Mouse (Mus musculus): ENCODE measurements around the gene Scarb2. TPM values are rescaled to one million over a fixed set of nuclear protein-coding genes. Genes with fewer than 3 reads are reported as not detected.

The Scarb2 gene
- polyA plus RNA-seq, 1 experiment: 59.1 TPM

DNA sequence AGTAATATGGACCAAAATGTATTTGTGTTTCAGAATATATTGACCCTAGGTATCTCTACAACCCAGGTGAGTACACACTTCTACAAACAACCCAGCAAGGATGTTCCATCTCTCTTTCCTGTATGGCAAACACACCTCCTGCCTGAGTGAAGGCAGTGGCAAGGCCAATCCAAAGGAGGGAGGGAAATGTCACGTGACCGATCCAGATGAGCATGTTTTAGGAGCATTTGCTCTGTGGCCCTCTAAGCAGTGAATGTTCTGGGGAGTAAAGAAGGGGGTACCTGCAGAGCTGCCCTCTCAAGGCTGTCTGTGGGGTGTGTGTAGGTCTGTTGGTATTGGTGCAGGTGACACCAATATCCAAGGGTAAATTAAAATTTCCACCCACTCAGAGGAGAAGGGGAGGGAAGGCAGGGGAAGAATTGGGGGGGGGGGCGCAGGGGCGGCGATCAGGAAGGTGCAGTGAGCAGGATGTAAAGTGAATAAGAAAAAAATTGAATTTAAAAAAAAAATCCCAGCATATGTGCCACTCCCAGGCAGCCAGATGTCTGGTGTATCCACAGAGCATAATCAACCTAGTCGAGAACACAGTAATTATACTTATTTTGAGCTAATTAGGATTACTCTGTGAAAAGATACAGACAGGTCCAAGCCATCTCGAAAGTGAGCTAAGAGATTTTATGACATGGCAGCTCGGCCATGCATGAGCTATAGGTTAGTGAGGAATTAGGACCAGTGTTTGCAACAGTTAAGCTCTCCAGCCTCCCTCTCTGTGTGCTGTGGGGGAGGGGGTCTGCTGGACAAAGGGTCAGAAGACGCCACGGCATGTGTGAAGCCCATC, 102.9 kb downstream of the Scarb2 start:
- TF ChIP-seq CTCF (IDR thresholded peaks at IDR 0.05; ENCODE audit: insufficient read depth, low read length): no peak
- TF ChIP-seq POLR2A (IDR thresholded peaks at IDR 0.05; ENCODE audit: borderline replicate concordance, extremely low read depth, low read depth, low read length): no peak
- DNase-seq: no peak
- 72% methylated on average over 10 of the region's 10 CpGs for WGBS
- H3K4me1 ChIP-seq (ENCODE audit: control insufficient read depth, insufficient read depth, low read length): no peaks in the 10 kb centered on the region
- H3K4me3 ChIP-seq (replicated peaks; ENCODE audit: extremely low read depth, low read depth, low read length): no peak overlapping the region

DNA sequence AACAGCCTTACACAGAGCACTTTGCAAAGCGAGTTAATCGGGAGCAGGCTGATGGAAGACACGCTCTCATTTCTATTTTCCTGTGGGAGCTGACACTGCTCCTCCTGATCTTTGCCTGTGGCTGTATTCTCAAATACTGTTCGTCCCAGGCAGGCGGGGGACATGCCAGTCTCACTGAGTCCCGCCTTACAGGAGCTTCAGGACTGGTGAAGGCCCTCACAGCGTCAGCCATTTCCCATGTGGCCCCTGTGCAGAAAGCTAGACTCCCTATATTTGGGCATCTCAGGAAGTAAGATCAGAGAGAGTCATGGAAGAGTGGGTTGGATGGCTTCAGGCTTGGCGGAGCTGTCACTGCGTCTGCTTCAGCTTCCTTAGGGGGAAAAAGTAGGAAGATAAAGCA, 103.8 kb downstream of the Scarb2 start:
- TF ChIP-seq POLR2A (IDR thresholded peaks at IDR 0.05; ENCODE audit: borderline replicate concordance, extremely low read depth, low read depth, low read length) (no peak), CTCF (IDR thresholded peaks at IDR 0.05; ENCODE audit: insufficient read depth, low read length) (no peak)
- DNase-seq: no peak
- no peak overlapping the region for H3K4me3 ChIP-seq (replicated peaks; ENCODE audit: extremely low read depth, low read depth, low read length)
- 63% methylated on average over 9 of the region's 9 CpGs for WGBS
- H3K4me1 ChIP-seq (ENCODE audit: control insufficient read depth, insufficient read depth, low read length): no peaks in the 10 kb centered on the region

DNA sequence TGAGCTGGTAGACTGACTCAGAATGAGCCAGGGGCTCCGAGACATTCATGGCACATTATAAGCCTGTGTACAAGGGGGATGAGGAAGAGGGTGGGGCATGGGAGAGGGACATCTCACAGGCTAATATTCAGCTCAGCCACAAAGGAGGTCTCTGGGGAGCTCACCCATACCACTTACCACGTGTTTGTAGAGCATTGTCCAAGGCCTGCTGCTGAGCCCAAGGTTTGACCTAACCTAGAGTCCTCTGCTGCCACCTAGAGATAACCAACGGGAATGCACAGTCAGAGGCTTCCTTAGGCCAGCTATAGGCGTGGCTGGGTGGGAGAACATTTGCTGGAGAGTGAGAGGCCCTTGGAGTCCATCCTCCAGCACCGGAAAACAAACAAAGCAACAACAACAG, 108.5 kb downstream of the Scarb2 start:
- Histone ChIP-seq H3K4me3 (replicated peaks; ENCODE audit: extremely low read depth, low read depth, low read length) (no peak overlapping the region), H3K4me1 (ENCODE audit: control insufficient read depth, insufficient read depth, low read length) (no peaks in the 10 kb centered on the region)
- 22% methylated on average over 5 of the region's 5 CpGs for WGBS
- DNase-seq: peak; percentile 64
- TF ChIP-seq CTCF (IDR thresholded peaks at IDR 0.05; ENCODE audit: insufficient read depth, low read length): peak; percentile 87
- no peak for TF ChIP-seq POLR2A (IDR thresholded peaks at IDR 0.05; ENCODE audit: borderline replicate concordance, extremely low read depth, low read depth, low read length)

DNA sequence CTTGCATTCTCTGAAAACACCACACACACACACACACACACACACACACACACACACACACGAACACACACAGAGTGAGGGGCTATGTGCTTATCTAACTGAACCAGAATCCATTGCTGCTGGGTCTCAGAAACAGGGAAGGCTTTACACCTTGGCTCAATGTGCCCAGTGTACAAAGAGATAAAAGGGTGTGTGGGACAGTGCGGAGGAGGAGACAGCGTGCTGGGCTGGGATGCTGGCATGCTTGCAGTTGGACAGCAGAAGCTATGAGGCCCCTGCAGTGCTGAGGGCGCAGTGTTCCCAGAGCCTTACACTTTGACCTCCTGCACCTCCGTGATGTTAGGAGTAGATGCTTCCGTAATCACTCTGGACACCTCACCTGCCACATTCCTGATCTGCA, 110.2 kb downstream of the Scarb2 start:
- WGBS: 81% methylated on average over 6 of the region's 6 CpGs

DNA sequence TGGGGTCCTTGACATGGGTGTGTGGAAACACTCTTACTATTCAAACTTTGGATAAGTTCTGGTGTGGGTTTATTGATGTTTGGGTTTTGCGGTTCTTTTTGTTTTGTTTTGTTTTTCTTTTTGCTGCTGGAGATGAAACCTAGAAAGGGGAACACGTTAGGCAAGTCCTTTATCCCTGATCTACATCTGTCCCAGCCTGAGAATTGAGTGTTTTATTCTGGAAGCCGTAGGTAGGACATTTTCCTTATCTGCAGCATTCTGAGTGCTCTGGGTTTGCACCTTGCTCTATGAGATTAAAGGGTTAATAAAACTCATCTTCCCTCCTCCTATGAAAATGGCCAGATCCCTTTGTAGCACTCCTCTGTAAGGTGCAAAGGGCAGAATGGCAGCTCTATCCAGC, 110.9 kb downstream of the Scarb2 start:
- 79% methylated on average over 3 of the region's 3 CpGs for WGBS

More for the DNA sequence above, 110.2 kb downstream of the Scarb2 start:
- DNase-seq: no peak
- TF ChIP-seq CTCF (IDR thresholded peaks at IDR 0.05; ENCODE audit: insufficient read depth, low read length): no peak
- no peak for TF ChIP-seq POLR2A (IDR thresholded peaks at IDR 0.05; ENCODE audit: borderline replicate concordance, extremely low read depth, low read depth, low read length)
- Histone ChIP-seq H3K4me1 (ENCODE audit: control insufficient read depth, insufficient read depth, low read length) (no peaks in the 10 kb centered on the region), H3K4me3 (replicated peaks; ENCODE audit: extremely low read depth, low read depth, low read length) (no peak overlapping the region)

DNA sequence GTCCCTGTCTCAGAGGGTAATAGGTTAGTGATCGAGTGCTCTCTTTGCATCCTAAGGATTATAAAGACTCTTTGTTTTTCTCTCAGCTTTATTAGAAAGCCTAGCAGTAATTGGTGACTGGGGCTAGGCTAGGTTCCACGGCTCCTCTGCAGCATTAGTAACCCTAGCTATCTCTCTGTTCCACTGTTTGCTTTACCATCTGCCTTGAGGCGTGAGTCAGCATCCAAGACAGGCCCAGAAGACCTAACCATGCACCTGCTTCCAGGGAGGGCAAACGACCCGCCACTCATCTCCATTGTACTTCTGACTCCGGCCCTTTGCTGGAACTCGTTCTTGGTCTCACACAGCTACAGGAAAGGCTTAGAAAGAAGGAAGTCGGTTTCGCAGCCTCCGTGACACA, 112.8 kb downstream of the Scarb2 start:
- no peak for DNase-seq
- no peak overlapping the region for H3K4me3 ChIP-seq (replicated peaks; ENCODE audit: extremely low read depth, low read depth, low read length)
- no peaks in the 10 kb centered on the region for H3K4me1 ChIP-seq (ENCODE audit: control insufficient read depth, insufficient read depth, low read length)
- no peak for TF ChIP-seq POLR2A (IDR thresholded peaks at IDR 0.05; ENCODE audit: borderline replicate concordance, extremely low read depth, low read depth, low read length)
- TF ChIP-seq CTCF (IDR thresholded peaks at IDR 0.05; ENCODE audit: insufficient read depth, low read length): no peak
- 39% methylated on average over 10 of the region's 10 CpGs for WGBS

More for the DNA sequence above, 110.9 kb downstream of the Scarb2 start:
- Histone ChIP-seq H3K4me3 (replicated peaks; ENCODE audit: extremely low read depth, low read depth, low read length) (no peak overlapping the region), H3K4me1 (ENCODE audit: control insufficient read depth, insufficient read depth, low read length) (no peaks in the 10 kb centered on the region)
- DNase-seq: no peak
- TF ChIP-seq CTCF (IDR thresholded peaks at IDR 0.05; ENCODE audit: insufficient read depth, low read length) (no peak), POLR2A (IDR thresholded peaks at IDR 0.05; ENCODE audit: borderline replicate concordance, extremely low read depth, low read depth, low read length) (no peak)

DNA sequence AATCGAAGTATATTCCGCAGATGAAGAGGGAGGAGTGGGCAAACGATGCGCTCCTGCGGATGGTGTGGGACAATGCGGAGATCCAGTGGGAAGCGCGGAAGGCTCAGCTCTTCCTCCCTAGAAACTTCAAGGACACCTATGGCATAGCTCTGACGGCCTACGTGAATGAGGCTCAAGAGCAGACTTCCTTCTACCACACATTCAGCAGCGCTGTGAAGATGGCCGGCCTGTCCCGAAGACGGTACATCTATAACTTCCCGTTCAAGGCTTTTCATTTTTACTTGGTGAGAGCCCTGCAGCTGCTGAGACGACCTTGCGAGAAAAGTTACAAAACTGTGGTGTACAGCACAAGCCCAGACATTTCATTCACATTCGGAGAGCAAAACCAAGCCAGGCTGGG, 114.1 kb downstream of the Scarb2 start:
- DNase-seq: no peak
- 46% methylated on average over 18 of the region's 18 CpGs for WGBS
- TF ChIP-seq POLR2A (IDR thresholded peaks at IDR 0.05; ENCODE audit: borderline replicate concordance, extremely low read depth, low read depth, low read length) (no peak), CTCF (IDR thresholded peaks at IDR 0.05; ENCODE audit: insufficient read depth, low read length) (no peak)
- H3K4me3 ChIP-seq (replicated peaks; ENCODE audit: extremely low read depth, low read depth, low read length): no peak overlapping the region
- H3K4me1 ChIP-seq (ENCODE audit: control insufficient read depth, insufficient read depth, low read length): no peaks in the 10 kb centered on the region

Other genes starting within 250 kb of the Scarb2 start
- gene Naaa, start 228.7 kb downstream of the Scarb2 start, polyA plus RNA-seq (2012; rRNA removed): 81.2 and 91.1 TPM in 2 replicates
- gene Sdad1, start 196.4 kb downstream of the Scarb2 start, polyA plus RNA-seq (2012; rRNA removed): 5.5 and 7.1 TPM in 2 replicates
- 1.8 and 3.0 TPM in 2 replicates for gene Cxcl9, start 178.8 kb downstream of the Scarb2 start, polyA plus RNA-seq (2012; rRNA removed)
- 16.5 and 26.2 TPM in 2 replicates for gene Art3, start 175.0 kb downstream of the Scarb2 start, polyA plus RNA-seq (2012; rRNA removed)
- 2.2 and 3.0 TPM in 2 replicates for gene Cxcl10, start 157.9 kb downstream of the Scarb2 start, polyA plus RNA-seq (2012; rRNA removed)
- 10.5 and 13.2 TPM in 2 replicates for gene Nup54, start 71.6 kb downstream of the Scarb2 start, polyA plus RNA-seq (2012; rRNA removed)
- gene Fam47e, start 48.2 kb upstream of the Scarb2 start, polyA plus RNA-seq (2012; rRNA removed): 6.2 and 9.1 TPM in 2 replicates
- 9.7 and 12.9 TPM in 2 replicates for gene Stbd1, start 96.2 kb upstream of the Scarb2 start, polyA plus RNA-seq (2012; rRNA removed)
- 0.33 and 0.37 TPM in 2 replicates for gene Ccdc158, start 168.4 kb upstream of the Scarb2 start, polyA plus RNA-seq (2012; rRNA removed)
- 63.6 and 70.0 TPM in 2 replicates for gene Shroom3, start 176.6 kb upstream of the Scarb2 start, polyA plus RNA-seq (2012; rRNA removed)

Data from lung, adult 2 months (tissue).